Mouse (Mus musculus) small intestine, adult 2 months (tissue): ENCODE measurements around the gene Cep128. TPM values are rescaled to one million over a fixed set of nuclear protein-coding genes. Genes with fewer than 3 reads are reported as not detected.

Source experiments
- H3K27ac ChIP-seq: fragments of 200-500 bp; 2 replicates; pipeline ENCODE4 v1.5.1; 2012; ENCODE audit warnings: low read depth, low read length, control low read depth, inconsistent platforms; ENCODE audit not compliant: insufficient read depth
- H3K27me3 ChIP-seq: fragments of 200-500 bp; 2 replicates; pipeline ENCODE4 v1.6.1; 2012; ENCODE audit warnings: mild to moderate bottlenecking, moderate library complexity, low read length, inconsistent platforms; ENCODE audit not compliant: control insufficient read depth, insufficient read depth
- H3K36me3 ChIP-seq: fragments of 200-500 bp; 2 replicates; pipeline ENCODE4 v1.6.1; 2012; ENCODE audit warnings: mild to moderate bottlenecking, low read length, control low read depth, inconsistent platforms; ENCODE audit not compliant: control insufficient read depth, insufficient read depth
- H3K4me1 ChIP-seq: fragments of 200-500 bp; 2 replicates; pipeline ENCODE4 v1.6.1; 2012; ENCODE audit warnings: low read length, inconsistent platforms, mixed read lengths; ENCODE audit not compliant: control insufficient read depth, insufficient read depth, insufficient read length
- H3K4me3 ChIP-seq: fragments of 200-500 bp; 2 replicates; pipeline ENCODE4 v1.5.1; 2012; ENCODE audit warnings: low read depth, mild to moderate bottlenecking, control low read depth, inconsistent platforms, low read length, moderate library complexity
- CTCF ChIP-seq: fragments of 200-500 bp; IDR thresholded peaks from 2 replicates; pipeline ENCODE4 v1.5.1; 2012; ENCODE audit warnings: low read depth, mild to moderate bottlenecking, control low read depth, inconsistent platforms, low read length, moderate library complexity, mixed read lengths; ENCODE audit not compliant: insufficient replicate concordance, insufficient read length; ENCODE audit errors: extremely low read depth
- POLR2A ChIP-seq: fragments of 200-500 bp; IDR thresholded peaks from 2 replicates; pipeline ENCODE4 v1.6.1; 2012; ENCODE audit warnings: low read depth, mild to moderate bottlenecking, control low read depth, inconsistent platforms, low read length, moderate library complexity
- WGBS: fragments of 180-500 bp; shearing (Covaris S2); methylation state at CpG from one replicate; pipeline ENCODE4 v1.1.7; 2018; 5-methylcytosine and 5-hydroxymethylcytosine counted together
- polyA plus RNA-seq: library from polyadenylated mRNA; depleted of rRNA; stranded (reverse); fragments of >200 nt; gene quantifications from 2 replicates; pipeline ENCODE4 v1.2.3, GENCODE M21; 2012

The Cep128 gene
- polyA plus RNA-seq, 1 experiment = 0.95 TPM

DNA sequence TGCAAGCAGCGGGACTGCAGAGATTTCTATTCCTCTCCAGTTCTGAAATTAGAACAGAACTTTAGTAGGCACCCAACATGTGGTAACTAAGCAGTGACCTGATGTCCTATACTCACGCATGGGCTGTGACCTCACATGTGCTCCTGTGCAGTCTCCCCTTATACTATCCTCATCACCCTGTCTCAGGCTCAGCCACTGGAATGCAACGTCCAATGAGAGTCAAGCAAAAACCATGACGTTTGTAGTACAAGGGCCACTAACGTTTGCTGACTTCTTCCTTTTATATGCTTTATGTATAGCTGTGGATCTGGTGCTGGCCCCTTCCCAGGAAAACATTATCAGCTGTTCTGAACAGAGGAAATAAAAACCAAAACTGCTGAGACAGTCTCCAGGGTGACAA is 198.6 kb downstream of the Cep128 start:
- H3K4me1 ChIP-seq = peaks cover 14% of the 10 kb centered on the region; the same call in 1 of the 2 replicates
- no peak overlapping the region for H3K4me3 ChIP-seq
- no peak overlapping the region for H3K27ac ChIP-seq
- no peaks in the 10 kb centered on the region for H3K36me3 ChIP-seq
- WGBS = 36% methylated on average over 5 of the region's 5 CpGs
- no peaks in the 10 kb centered on the region for H3K27me3 ChIP-seq
- TF ChIP-seq POLR2A (no peak), CTCF (no peak)

DNA sequence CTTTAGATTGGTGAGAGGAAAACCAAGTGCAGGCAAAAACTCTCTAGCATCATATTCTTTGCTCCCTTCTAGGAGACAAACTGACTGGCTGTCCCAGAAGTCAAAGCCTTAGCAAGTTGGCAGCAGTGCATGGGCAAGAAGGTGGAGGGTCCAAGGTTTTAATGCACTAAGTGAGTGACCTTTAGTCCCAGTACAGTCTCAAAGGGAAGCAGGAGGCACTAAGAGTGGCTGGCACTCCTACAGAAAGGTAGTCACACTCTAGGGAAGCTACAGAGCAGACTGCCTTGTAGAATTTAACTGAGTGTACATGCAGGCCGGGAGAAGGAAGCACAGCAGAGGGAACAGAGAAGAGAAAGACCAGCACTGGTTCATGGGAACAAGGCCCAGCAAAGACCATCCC is 199.6 kb downstream of the Cep128 start:
- TF ChIP-seq POLR2A = no peak
- no peak for TF ChIP-seq CTCF
- H3K36me3 ChIP-seq = no peaks in the 10 kb centered on the region
- H3K27ac ChIP-seq = peak overlapping the region; percentile 49
- no peaks in the 10 kb centered on the region for H3K27me3 ChIP-seq
- H3K4me3 ChIP-seq = no peak overlapping the region
- 39% methylated on average over 1 of the region's 1 CpGs for WGBS
- peaks cover 14% of the 10 kb centered on the region; the same call in 1 of the 2 replicates for H3K4me1 ChIP-seq

DNA sequence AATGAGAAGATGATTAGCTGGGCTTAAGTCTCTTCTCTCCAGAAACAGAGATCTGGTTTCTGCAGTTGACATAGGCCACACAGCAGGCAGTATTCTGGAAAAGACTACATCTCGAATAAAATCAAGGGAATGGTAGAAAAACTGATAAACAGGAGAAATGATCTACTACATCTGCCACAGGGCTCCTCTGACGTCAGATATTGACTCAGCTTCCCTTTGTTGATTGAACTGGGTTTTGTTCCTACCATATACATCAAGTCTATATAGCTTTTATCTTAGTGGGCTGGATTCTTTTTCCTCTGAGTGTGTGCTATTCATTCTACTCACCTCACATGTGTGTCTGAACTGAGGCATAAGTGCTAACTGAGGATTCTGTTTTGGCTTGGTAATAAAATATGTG is 200.3 kb downstream of the Cep128 start:
- no peak for TF ChIP-seq CTCF
- TF ChIP-seq POLR2A = no peak

GRCm38 (mm10) chr12:91183304-91183855 is 200.8 kb downstream of the Cep128 start:
- no peaks in the 10 kb centered on the region for H3K27me3 ChIP-seq
- TF ChIP-seq POLR2A (no peak), CTCF (no peak)
- WGBS = 68% methylated on average over 4 of the region's 4 CpGs
- peak overlapping the region; percentile 30 for H3K27ac ChIP-seq
- H3K4me1 ChIP-seq = peaks cover 14% of the 10 kb centered on the region; the same call in 1 of the 2 replicates
- H3K4me3 ChIP-seq = peak overlapping the region; percentile 28
- no peaks in the 10 kb centered on the region for H3K36me3 ChIP-seq

More for the DNA sequence above, 200.3 kb downstream of the Cep128 start:
- Histone ChIP-seq H3K27ac (peak overlapping the region; percentile 30), H3K36me3 (no peaks in the 10 kb centered on the region), H3K4me1 (peaks cover 14% of the 10 kb centered on the region; the same call in 1 of the 2 replicates), H3K27me3 (no peaks in the 10 kb centered on the region), H3K4me3 (peak overlapping the region; percentile 28; the same call in 1 of the 2 replicates)
- 42% methylated on average over 2 of the region's 2 CpGs for WGBS

GRCm38 (mm10) chr12:91176808-91177526 is 207.2 kb downstream of the Cep128 start:
- H3K4me1 ChIP-seq = peaks cover 5% of the 10 kb centered on the region; the same call in 1 of the 2 replicates
- WGBS = 26% methylated on average over 5 of the region's 5 CpGs
- H3K27me3 ChIP-seq = no peaks in the 10 kb centered on the region
- H3K4me3 ChIP-seq = no peak overlapping the region
- H3K27ac ChIP-seq = no peak overlapping the region
- H3K36me3 ChIP-seq = no peaks in the 10 kb centered on the region
- TF ChIP-seq POLR2A = no peak
- TF ChIP-seq CTCF = no peak

- WGBS = 87% methylated on average over 3 of the region's 3 CpGs
- H3K27me3 ChIP-seq = no peaks in the 10 kb centered on the region
- TF ChIP-seq POLR2A (no peak), CTCF (no peak)
- no peaks in the 10 kb centered on the region for H3K36me3 ChIP-seq
- peaks cover 2% of the 10 kb centered on the region; the same call in 1 of the 2 replicates for H3K4me1 ChIP-seq
- no peak overlapping the region for H3K27ac ChIP-seq
- H3K4me3 ChIP-seq = no peak overlapping the region
Observed at GRCm38 (mm10) chr12:91171613-91172012, 212.6 kb downstream of the Cep128 start.

DNA sequence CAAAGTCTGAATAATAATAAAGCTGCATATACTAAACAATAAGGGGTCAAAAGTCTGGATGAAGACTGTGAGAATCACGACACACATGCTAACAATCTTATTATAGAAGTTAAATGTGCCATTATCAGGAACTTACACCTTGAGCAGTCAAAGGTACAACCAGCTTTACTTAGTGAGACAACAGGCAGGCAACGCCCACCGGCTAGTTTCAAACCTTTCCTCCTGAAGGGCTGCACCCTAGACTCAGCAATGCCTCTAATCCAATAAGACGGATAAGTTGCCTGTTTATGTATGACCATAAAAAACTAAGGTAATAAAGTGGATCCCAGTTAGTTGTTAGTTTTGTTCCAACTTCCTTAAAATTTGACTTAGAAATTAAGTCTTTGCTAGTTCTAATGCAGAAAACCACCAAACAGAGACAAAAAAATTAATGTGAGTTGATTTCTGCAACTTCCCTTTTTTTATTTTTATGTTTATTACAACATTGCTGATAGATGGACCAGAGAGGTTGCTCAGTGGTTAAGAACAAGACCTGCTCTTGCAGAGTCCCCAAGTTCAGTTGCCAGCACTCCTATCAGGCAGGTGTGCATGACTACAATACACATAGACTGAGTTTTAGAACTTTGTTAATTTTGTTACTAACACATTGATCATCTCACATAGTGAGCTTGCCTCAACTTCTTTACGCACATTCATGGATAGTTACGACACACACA is 223.0 kb downstream of the Cep128 start:
- H3K36me3 ChIP-seq = no peaks in the 10 kb centered on the region
- no peak overlapping the region for H3K27ac ChIP-seq
- H3K27me3 ChIP-seq = no peaks in the 10 kb centered on the region
- no peak overlapping the region for H3K4me3 ChIP-seq
- TF ChIP-seq POLR2A = no peak
- no peak for TF ChIP-seq CTCF
- no peaks in the 10 kb centered on the region for H3K4me1 ChIP-seq
- 52% methylated on average over 6 of the region's 6 CpGs for WGBS
